Comparison of ENCODE assay signal across 35 mouse cellular contexts in the genomic region with DNA sequence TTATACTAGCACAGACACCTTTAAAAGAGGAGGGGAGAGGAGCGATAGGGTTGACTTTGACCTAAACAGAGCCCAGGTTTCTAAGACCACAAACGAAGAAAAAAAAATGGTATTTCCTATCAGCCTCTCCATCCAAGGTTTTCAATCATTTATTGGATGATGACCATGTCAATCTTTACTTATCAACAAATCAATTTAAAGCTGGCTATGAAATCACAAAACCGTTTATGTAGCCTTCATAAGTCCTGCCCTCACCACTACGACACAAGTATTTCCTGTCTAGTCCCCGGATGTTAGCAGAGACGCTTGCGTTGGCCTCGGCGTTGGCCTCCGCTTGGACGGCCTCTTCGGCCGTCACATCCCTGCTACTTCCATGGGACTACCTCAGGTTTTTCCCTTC. TPM values are rescaled to one million over a fixed set of nuclear protein-coding genes. Genes with fewer than 3 reads are reported as not detected.
"Had no signal": no experiment of that assay in that cellular context is flagged by ENCODE, and none has a peak within 500 bp of the region (broad histone marks: within the 10 kb centered on the region; RNA-seq: fewer than 3 reads in every experiment).

Gm6268 (plus strand) TSS at position 301 of the 400 bp plus-strand sequence.

- H3K4me2 ChIP-seq: embryonic facial prominence, embryonic 12.5 days; embryonic facial prominence, embryonic 13.5 days; embryonic facial prominence, embryonic 15.5 days; forebrain, embryonic 12.5 days; forebrain, embryonic 13.5 days; forebrain, embryonic 15.5 days had no signal

- H3K9ac ChIP-seq: embryonic facial prominence, embryonic 12.5 days; embryonic facial prominence, embryonic 13.5 days; embryonic facial prominence, embryonic 15.5 days; forebrain, embryonic 12.5 days; forebrain, embryonic 13.5 days; forebrain, embryonic 15.5 days; forebrain, postnatal 0 days had no signal

- H3K9me3 ChIP-seq: embryonic facial prominence, embryonic 10.5 days; embryonic facial prominence, embryonic 12.5 days; embryonic facial prominence, embryonic 13.5 days; embryonic facial prominence, embryonic 15.5 days; forebrain, embryonic 10.5 days; forebrain, embryonic 12.5 days; forebrain, embryonic 13.5 days; forebrain, embryonic 15.5 days had no signal

- ATAC-seq: forebrain, embryonic 13.5 days; forebrain, embryonic 14.5 days; forebrain, embryonic 15.5 days; forebrain, embryonic 16.5 days; forebrain, postnatal 0 days had no signal

- DNase-seq: cerebellum, adult 2 months; cerebellum, adult 8-10 months; cerebellum, adult 9-10 months; cerebellum, adult 9-11 months; cerebellum, postnatal 10 days; cerebellum, postnatal 14 days; cerebellum, postnatal 25 days; cerebellum, postnatal 36 days; embryo, embryonic 11 days; forebrain, postnatal 0 days; gastrocnemius, adult 2 months; gastrocnemius, postnatal 10 days; gastrocnemius, postnatal 14 days; gastrocnemius, postnatal 25 days; gastrocnemius, postnatal 36 days; heart, adult 11 months; heart, adult 18-20 months; heart, adult 2 months had no signal

- H3K27me3 ChIP-seq: embryonic facial prominence, embryonic 12.5 days; embryonic facial prominence, embryonic 13.5 days; embryonic facial prominence, embryonic 15.5 days; forebrain, embryonic 12.5 days; forebrain, embryonic 13.5 days; forebrain, embryonic 15.5 days had no signal

- H3K36me3 ChIP-seq: embryonic facial prominence, embryonic 10.5 days; embryonic facial prominence, embryonic 12.5 days; embryonic facial prominence, embryonic 13.5 days; embryonic facial prominence, embryonic 15.5 days; forebrain, embryonic 10.5 days; forebrain, embryonic 12.5 days; forebrain, embryonic 15.5 days had no signal

- H3K4me3 ChIP-seq: embryonic facial prominence, embryonic 10.5 days; embryonic facial prominence, embryonic 12.5 days; embryonic facial prominence, embryonic 13.5 days; embryonic facial prominence, embryonic 15.5 days; erythroblast, embryonic 14.5 days; forebrain, embryonic 10.5 days; forebrain, embryonic 12.5 days; forebrain, embryonic 13.5 days; forebrain, embryonic 15.5 days; gastrocnemius, adult 2 months; heart, adult 2 months had no signal

- H3K4me1 ChIP-seq: embryonic facial prominence, embryonic 10.5 days; embryonic facial prominence, embryonic 12.5 days; embryonic facial prominence, embryonic 13.5 days; embryonic facial prominence, embryonic 15.5 days; forebrain, embryonic 10.5 days; forebrain, embryonic 12.5 days; forebrain, embryonic 13.5 days; forebrain, embryonic 15.5 days had no signal

- H3K27ac ChIP-seq: embryonic facial prominence, embryonic 10.5 days; embryonic facial prominence, embryonic 12.5 days; embryonic facial prominence, embryonic 13.5 days; embryonic facial prominence, embryonic 15.5 days; forebrain, embryonic 10.5 days; forebrain, embryonic 12.5 days; forebrain, embryonic 13.5 days; forebrain, embryonic 15.5 days; gastrocnemius, adult 2 months; heart, adult 2 months had no signal

RNA-seq across cellular contexts. Expression of gene Gm6268, which starts in this region (rescaled TPM):
- polyA plus RNA-seq: cerebellum, adult 2 months; cortical plate, adult 2 months; embryonic facial prominence, embryonic 10.5 days; embryonic facial prominence, embryonic 11.5 days; embryonic facial prominence, embryonic 12.5 days; embryonic facial prominence, embryonic 13.5 days; embryonic facial prominence, embryonic 14.5 days; embryonic facial prominence, embryonic 15.5 days; erythroblast, embryonic 14.5 days; forebrain, embryonic 10.5 days; forebrain, embryonic 11.5 days; forebrain, embryonic 12.5 days; forebrain, embryonic 13.5 days; forebrain, embryonic 14.5 days; forebrain, embryonic 15.5 days; forebrain, embryonic 16.5 days; forebrain, postnatal 0 days; frontal cortex, adult 2 months; gonadal fat pad, adult 2 months; heart, adult 2 months had no signal
